8 mouse cellular contexts compared by ENCODE assay signal in the genomic region with DNA sequence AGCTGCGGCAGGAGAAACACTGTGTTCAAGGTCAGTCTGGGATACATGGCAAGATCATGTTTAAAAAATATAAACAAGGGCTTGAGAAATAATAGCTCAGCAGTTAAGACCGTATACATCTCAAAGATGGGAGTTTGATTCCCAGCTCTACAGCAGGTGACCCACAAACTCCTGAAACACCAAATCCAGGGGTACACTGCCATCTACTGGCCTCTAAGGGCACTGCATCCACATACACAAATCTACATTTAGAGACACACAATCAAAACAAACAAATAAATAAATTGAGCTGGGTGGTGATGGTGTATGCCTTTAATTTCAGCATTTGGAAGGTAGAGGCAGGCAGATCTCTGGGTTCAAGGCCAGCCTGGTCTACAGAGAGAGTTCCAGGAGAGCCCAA. TPM values are rescaled to one million over a fixed set of nuclear protein-coding genes. Genes with fewer than 3 reads are reported as not detected.
DNase-seq lines count a peak whose midpoint lies in the region; ATAC-seq and TF ChIP-seq lines count a peak whose summit lies in the region.

No protein-coding gene starts in this region.

- intact Hi-C loops in left cerebral cortex, postnatal 4 days (cut with DNase I): no loop called here
- intact Hi-C loops in gastrocnemius, postnatal 36 days (cut with DNase I): loop anchor here (5.0 kb wide), 1 partner anchor 241 kb away; no protein-coding TSS in a partner anchor

- ATAC-seq in heart, postnatal 0 days (ENCODE audit: insufficient read depth, low read depth): no peak

- no peak for DNase-seq in heart, postnatal 0 days (ENCODE audit: low spot score)
- no peak for DNase-seq in heart, adult 8-10 months (ENCODE audit: low spot score)
- peak; percentile 33 to 57 for DNase-seq in CD8-positive naive resting alpha-beta T cell, adult 2 months (ENCODE audit: low read depth in 2 of 2, low spot score in 2 of 2)
- no peak for DNase-seq in brain, embryonic 14.5 days (ENCODE audit: low read depth)
- DNase-seq in naive thymus-derived CD4-positive, alpha-beta T cell, adult 2 months (ENCODE audit: low read depth): peak; percentile 79
- DNase-seq in left cerebral cortex, postnatal 4 days: no peak
- no peak for DNase-seq in layer of hippocampus, postnatal 10 days (ENCODE audit: low spot score in 2 of 2)
- DNase-seq in gastrocnemius, postnatal 36 days: no peak

- no peaks in the 10 kb centered on the region for H3K9me3 ChIP-seq in heart, postnatal 0 days (replicated peaks; ENCODE audit: control insufficient read depth, low read length)

- H3K9ac ChIP-seq in heart, postnatal 0 days (replicated peaks; ENCODE audit: low read depth, low read length): no peak overlapping the region

- TF ChIP-seq CTCF in heart, postnatal 0 days (IDR thresholded peaks at IDR 0.05; ENCODE audit: low read depth): peak; percentile 54
- peak; percentile 57; the same call in 1 of the 2 replicates for TF ChIP-seq CTCF in brain, embryonic 14.5 days (IDR thresholded peaks at IDR 0.05; ENCODE audit: borderline replicate concordance, extremely low read depth, insufficient read depth, insufficient read length)

- TF ChIP-seq EP300 in heart, postnatal 0 days (IDR thresholded peaks at IDR 0.05; ENCODE audit: low read depth): no peak

- 86% methylated on average over 2 of the region's 2 CpGs for WGBS in heart, postnatal 0 days

- H3K4me3 ChIP-seq in heart, postnatal 0 days (ENCODE audit: low read depth, low read length): no peak overlapping the region

- no peak overlapping the region for H3K4me2 ChIP-seq in heart, postnatal 0 days (ENCODE audit: low read depth, low read length)

- no peaks in the 10 kb centered on the region for H3K27me3 ChIP-seq in heart, postnatal 0 days (ENCODE audit: control insufficient read depth, insufficient read depth, low read length)

- TF ChIP-seq POLR2A in brain, embryonic 14.5 days (IDR thresholded peaks at IDR 0.05; ENCODE audit: borderline replicate concordance, extremely low read depth, insufficient read depth, insufficient read length, poor library complexity, severe bottlenecking): no peak

- no peak overlapping the region for H3K27ac ChIP-seq in heart, postnatal 0 days (ENCODE audit: low read depth)

- H3K36me3 ChIP-seq in heart, postnatal 0 days (replicated peaks; ENCODE audit: control insufficient read depth, insufficient read depth, low read length): no peaks in the 10 kb centered on the region

- peaks cover 13% of the 10 kb centered on the region; the same call in 1 of the 2 replicates for H3K4me1 ChIP-seq in heart, postnatal 0 days (ENCODE audit: control insufficient read depth, insufficient read depth)

RNA-seq across cellular contexts. Expression of a gene that starts 32.7 kb away (rescaled TPM):
- total RNA-seq in heart, postnatal 0 days (2014; rRNA removed; ENCODE audit: low replicate concordance): 19.9 and 49.6 TPM in 2 replicates
- 8.9 and 9.9 TPM in 2 replicates for polyA plus RNA-seq in heart, postnatal 0 days (2015; fragmentation: Nextera tagmentation; extraction: Ambion mirVana)
- total RNA-seq in heart, adult 8-10 months (2022): 10 to 100 TPM; 34.2 to 39.8 (median 37.6) TPM
- 27.1 and 31.3 TPM in 2 replicates for polyA plus RNA-seq in brain, embryonic 14.5 days (2012; rRNA removed)
- 10 to 100 TPM; 55.0 to 58.3 TPM for total RNA-seq in left cerebral cortex, postnatal 4 days (2021)
- total RNA-seq in layer of hippocampus, postnatal 10 days (2021): 10 to 100 TPM; 37.1 to 43.8 TPM
- 10 to 100 TPM; 44.4 to 53.3 TPM for total RNA-seq in gastrocnemius, postnatal 36 days (2021)

RNA-seq across cellular contexts. Expression of a gene that starts 39.2 kb away (rescaled TPM):
- 25.7 and 28.9 TPM in 2 replicates for total RNA-seq in heart, postnatal 0 days (2014; rRNA removed; ENCODE audit: low replicate concordance)
- polyA plus RNA-seq in heart, postnatal 0 days (2015; fragmentation: Nextera tagmentation; extraction: Ambion mirVana): 23.3 and 24.1 TPM in 2 replicates
- 10 to 100 TPM; 16.8 to 21.9 (median 20.5) TPM for total RNA-seq in heart, adult 8-10 months (2022)
- 23.0 and 26.6 TPM in 2 replicates for polyA plus RNA-seq in brain, embryonic 14.5 days (2012; rRNA removed)
- 10 to 100 TPM; 27.5 to 29.9 TPM for total RNA-seq in left cerebral cortex, postnatal 4 days (2021)
- total RNA-seq in layer of hippocampus, postnatal 10 days (2021): 10 to 100 TPM; 28.2 to 31.6 TPM
- 10 to 100 TPM; 20.5 to 21.3 TPM for total RNA-seq in gastrocnemius, postnatal 36 days (2021)

RNA-seq across cellular contexts. Expression of a gene that starts 45.8 kb away (rescaled TPM):
- total RNA-seq in heart, postnatal 0 days (2014; rRNA removed; ENCODE audit: low replicate concordance): 21.1 and 22.7 TPM in 2 replicates
- polyA plus RNA-seq in heart, postnatal 0 days (2015; fragmentation: Nextera tagmentation; extraction: Ambion mirVana): 29.2 and 32.5 TPM in 2 replicates
- total RNA-seq in heart, adult 8-10 months (2022): 10 to 100 TPM in 2 of 4 experiments, 1 to 10 TPM in 2; 6.2 to 10.0 (median 8.4) TPM
- 54.4 and 61.7 TPM in 2 replicates for polyA plus RNA-seq in brain, embryonic 14.5 days (2012; rRNA removed)
- 10 to 100 TPM; 41.2 to 41.6 TPM for total RNA-seq in left cerebral cortex, postnatal 4 days (2021)
- 10 to 100 TPM; 37.9 to 42.1 TPM for total RNA-seq in layer of hippocampus, postnatal 10 days (2021)
- total RNA-seq in gastrocnemius, postnatal 36 days (2021): 1 to 10 TPM; 5.0 to 6.8 TPM

Comparison
In these comparisons a context has a peak if more than half of its experiments do, and no peak if none do; other contexts are left out.
1. DNase-seq: peak in CD8-positive naive resting alpha-beta T cell, adult 2 months (2 of 2) and naive thymus-derived CD4-positive, alpha-beta T cell, adult 2 months (single experiment); none in heart, postnatal 0 days (single experiment), heart, adult 8-10 months (single experiment), brain, embryonic 14.5 days (single experiment), left cerebral cortex, postnatal 4 days (single experiment), layer of hippocampus, postnatal 10 days (0 of 2) and gastrocnemius, postnatal 36 days (0 of 2).